Mouse (Mus musculus): ENCODE data around the gene Raly.

The Raly gene

DNA sequence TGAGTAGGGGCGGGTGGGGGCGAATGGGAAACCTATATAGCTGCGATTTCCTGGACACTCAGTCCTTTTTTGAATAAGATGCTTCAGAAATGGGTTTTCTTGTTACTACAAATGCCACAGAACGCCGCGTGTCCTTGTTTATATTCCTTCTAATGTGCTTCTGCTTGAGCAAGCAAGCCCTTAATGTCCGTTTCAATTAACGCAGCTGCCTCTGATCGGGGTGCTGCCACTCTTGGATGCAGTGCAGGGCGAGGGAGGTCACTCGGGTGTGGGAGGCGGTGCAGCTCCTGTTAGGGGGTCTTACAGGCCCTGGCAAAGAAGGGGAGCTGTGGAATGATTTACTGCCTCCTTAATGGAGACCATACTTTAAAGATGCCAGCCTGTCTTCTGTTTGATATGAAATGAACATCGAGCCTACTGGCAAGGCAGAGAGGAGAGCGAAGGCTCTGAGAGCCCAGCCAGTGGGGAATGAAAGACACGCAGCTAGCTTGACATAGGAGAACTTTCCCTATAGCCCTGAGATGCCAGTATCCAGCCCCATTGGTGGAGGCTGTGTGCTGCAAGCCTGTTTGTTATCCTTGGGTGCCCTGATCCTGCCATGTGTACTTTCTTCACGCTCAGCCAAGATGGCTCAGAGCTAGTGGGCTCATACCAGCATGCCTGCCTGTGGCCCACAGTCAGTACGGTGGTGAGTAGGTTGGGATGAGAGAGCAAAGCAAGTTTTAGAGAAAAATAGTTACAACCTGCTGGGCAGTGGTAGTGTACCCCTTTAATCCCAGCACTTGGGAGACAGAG, 7.8 kb upstream of the Raly start:
- DNase-seq (ENCODE audit: low spot score in 2 of 2), result no peak

- no peak for DNase-seq (ENCODE audit: low spot score in 2 of 2)
Measured at GRCm38 (mm10) chr2:154785284-154785683, 5.6 kb upstream of the Raly start.

GRCm38 (mm10) chr2:154786187-154786586, 4.7 kb upstream of the Raly start:
- peak; percentile 73 to 77 for DNase-seq (ENCODE audit: low spot score in 2 of 2)

- DNase-seq (ENCODE audit: low spot score in 2 of 2), result peak in 1 of 2 experiments; percentile 31
Measured at GRCm38 (mm10) chr2:154786776-154787175, 4.1 kb upstream of the Raly start.

- no peak for DNase-seq (ENCODE audit: low spot score in 2 of 2)
Measured at GRCm38 (mm10) chr2:154789381-154789780, 1.5 kb upstream of the Raly start.

- DNase-seq (ENCODE audit: low spot score in 2 of 2), result no peak
Measured at GRCm38 (mm10) chr2:154789977-154790655, 780 bp upstream of the Raly start.

DNA sequence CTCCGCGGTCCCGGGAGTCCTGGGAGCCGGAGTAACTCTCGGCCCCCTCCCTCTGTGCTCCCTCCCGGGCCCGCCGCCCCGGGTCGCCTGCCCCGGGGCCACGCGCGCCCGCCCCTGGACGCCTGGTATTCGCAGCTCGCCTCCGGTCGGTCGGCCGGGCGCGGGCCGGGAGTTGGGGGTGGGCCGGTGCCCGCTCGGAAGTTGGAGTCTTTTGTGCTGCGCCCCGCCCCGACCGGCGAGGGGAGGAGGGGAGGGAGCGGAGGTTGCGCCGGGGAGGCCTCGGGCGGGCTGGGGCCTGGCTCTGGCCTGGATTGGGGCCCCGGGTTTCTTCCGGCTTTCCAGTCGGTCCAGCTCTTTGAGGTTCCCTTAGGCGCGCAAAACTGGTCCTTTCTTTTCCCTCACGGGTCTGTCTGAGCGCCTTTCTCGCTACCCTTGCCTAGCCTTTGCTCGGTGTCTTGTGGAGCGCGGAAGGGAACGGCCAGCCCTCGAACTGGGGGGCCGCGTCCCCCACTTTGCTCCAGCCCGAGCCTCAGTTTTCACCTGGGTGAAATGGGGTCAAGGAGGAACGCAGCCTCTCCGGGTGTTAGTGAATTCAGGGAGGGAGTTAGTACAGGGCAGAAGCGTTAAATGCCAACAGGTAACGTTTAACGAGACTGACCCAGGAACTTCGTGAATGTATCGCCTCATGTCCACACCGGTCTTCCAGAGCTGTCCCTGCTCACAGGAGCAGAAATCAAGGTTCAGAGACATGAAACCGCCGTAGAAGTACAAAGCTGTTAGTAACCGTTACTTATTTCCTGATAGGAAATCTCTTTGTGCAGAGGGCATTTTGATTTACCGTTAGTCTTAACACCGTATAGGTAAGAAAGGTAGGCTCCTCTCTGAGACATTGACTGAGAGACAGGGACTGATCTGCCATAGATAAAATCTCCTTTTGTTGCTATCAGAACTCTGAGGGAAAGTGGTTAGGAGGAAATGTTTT, 1.1 kb downstream of the Raly start:
- DNase-seq (ENCODE audit: low spot score in 2 of 2), result peak; percentile 79 to 90

DNA sequence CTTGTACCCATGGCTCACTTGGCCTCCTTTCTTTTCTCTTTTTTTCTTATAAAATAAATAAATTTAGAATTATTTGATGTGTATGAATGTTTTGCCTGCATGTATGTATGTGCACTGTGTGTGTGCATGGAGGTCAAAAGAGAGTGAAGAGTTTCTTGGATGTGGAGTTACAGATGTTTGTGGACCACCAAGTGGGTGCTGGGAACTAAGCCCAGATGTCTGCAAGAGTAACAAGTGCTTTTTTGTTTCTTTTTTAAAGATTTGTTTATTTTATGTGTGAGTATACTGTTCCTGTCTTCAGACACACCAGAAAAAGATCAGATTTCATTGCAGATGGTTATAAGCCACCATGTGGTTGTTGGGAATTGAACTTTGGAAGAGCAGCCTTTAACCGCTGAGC, 12.5 kb downstream of the Raly start:
- no peak for DNase-seq (ENCODE audit: low spot score in 2 of 2)

DNA sequence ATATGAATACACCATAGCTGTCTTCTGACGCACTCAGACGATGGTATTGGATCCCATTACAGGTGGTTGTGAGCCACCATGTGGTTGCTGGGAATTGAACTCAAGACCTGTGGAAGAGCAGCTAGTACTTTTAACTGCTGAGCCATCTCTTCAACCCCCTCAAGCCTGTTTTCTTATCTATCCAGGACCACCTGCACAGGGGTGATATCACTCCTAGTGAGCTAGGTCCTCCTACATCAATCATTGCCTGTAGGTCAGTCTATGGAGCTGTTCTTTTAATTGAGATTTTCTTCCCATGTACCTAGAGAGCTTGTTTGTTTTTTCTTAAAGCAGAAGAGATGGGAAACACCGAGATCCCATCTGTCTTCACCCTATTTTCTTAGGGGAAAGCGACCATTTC, 12.9 kb downstream of the Raly start:
- DNase-seq (ENCODE audit: low spot score in 2 of 2), result no peak

- DNase-seq (ENCODE audit: low spot score in 2 of 2), result no peak
Measured at GRCm38 (mm10) chr2:154807689-154808088, 16.8 kb downstream of the Raly start.

DNA sequence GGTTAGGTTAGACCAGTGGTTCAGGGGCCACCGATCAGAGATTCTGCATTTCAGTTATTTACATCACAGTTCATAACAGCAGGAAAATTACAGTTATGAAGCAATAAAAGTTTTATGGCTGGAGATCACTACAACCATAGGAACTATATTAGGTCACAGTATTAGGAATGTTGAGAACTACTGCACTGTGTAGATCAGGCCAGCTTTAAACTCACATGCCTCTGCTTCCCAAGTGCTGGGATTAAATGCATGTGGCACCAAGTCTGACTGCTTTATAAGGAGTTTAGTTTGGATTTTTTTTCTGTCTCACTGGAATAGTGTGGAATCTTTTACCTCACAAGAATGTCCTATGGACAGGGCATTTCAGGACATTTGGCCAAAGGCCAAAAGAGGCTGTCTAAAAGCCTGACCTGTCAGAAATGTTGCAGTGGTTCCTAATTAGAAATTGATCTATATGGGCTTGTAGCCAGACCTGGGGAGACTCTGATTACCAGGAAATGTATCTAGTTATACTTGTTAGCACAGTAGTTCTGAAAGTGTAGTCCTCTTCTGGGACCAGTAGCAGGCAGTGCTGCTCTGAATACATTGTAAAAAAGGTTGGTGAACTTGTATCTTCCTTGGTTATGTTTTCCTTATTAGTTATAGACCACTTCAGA, 18.3 kb downstream of the Raly start:
- DNase-seq (ENCODE audit: low spot score in 2 of 2), result no peak

- DNase-seq (ENCODE audit: low spot score in 2 of 2), result no peak
Measured at GRCm38 (mm10) chr2:154810821-154811220, 19.9 kb downstream of the Raly start.

- no peak for DNase-seq (ENCODE audit: low spot score in 2 of 2)
Measured at GRCm38 (mm10) chr2:154813426-154813825, 22.5 kb downstream of the Raly start.

DNA sequence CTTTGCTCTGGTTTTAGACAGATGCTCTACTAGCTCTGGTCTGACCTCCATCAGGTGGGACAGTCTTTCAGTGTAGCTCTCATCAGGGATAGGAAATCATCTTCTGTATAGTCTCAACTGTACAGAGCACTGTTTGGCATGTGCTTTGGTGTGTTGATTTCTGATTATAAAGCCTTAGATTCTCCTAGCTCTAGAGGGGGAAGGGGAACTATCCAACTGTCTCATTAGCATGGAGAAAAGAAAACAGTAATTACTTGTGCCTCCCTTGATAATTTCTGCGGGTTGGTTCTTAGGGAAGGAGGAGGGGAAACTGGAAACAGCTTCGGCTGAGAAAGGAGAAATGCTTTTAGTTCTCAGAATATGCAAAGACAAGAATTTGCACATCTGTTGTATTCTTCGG, 26.2 kb downstream of the Raly start:
- no peak for DNase-seq (ENCODE audit: low spot score in 2 of 2)

- DNase-seq (ENCODE audit: low spot score in 2 of 2), result peak in 1 of 2 experiments; percentile 31
Measured at GRCm38 (mm10) chr2:154817788-154818187, 26.9 kb downstream of the Raly start.

GRCm38 (mm10) chr2:154818599-154818998, 27.7 kb downstream of the Raly start:
- DNase-seq (ENCODE audit: low spot score in 2 of 2), result no peak

DNA sequence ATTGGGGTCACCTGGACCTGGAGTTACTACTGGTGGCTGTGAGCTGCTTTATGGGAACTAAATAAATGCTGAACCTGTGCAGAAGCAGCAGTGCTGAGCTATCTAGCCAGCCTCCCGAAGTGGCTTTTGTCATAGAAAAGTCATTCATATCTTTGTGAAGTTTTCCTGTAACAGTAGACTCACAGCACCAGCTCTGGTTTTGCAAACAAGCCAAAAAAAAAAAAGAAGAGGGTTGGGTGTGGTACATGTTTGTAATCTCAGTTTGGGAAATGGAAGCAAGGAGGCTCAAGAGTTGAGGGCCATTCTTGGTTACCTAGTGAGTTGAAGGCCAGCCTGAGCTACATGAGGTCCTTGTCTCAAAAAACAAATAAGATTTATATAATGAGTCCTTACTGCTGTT, 29.4 kb downstream of the Raly start:
- DNase-seq (ENCODE audit: low spot score in 2 of 2), result no peak

DNA sequence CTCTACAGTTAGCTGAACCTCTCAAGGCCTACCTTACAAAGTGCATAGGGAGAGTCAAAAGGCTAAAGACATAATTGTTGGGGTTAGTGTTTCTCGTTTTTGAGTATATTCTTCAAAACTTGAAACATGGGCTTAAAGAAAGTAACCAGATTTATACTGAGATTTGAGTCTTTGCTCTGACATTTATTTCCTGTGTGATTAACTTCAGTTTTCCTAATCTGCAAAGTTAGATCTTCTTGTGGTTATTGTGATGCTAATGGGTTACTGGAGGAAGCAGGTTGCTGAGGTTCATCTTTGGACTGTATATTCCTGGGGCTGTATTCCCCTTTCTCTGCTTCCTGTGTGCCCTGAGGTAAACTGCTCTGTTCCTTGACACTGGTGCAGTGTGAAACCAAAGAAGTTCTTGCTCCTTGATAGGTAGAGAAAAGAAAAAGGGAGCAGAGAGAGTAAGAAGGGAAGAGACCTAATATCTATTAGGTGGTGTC, 35.2 kb downstream of the Raly start:
- DNase-seq (ENCODE audit: low spot score in 2 of 2), result no peak

DNA sequence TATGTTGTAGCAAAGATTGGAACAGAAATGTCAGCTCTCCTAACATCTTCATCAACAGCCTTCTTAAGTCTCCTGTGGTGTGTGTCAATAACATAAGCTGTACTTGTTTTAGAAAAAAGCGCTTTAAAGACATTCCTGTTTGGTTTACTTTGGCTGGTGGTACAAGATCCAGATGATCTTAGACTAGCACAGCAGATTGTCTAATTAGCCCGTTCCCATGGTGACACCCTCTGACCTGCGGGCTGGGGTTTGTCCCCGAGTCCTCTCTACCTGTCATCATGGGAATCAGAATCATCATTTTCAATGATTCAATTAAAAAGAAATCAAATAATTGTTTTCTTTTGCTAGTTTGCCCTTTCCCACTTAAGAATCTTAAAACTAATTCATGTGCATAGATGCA, 36.6 kb downstream of the Raly start:
- no peak for DNase-seq (ENCODE audit: low spot score in 2 of 2)

DNA sequence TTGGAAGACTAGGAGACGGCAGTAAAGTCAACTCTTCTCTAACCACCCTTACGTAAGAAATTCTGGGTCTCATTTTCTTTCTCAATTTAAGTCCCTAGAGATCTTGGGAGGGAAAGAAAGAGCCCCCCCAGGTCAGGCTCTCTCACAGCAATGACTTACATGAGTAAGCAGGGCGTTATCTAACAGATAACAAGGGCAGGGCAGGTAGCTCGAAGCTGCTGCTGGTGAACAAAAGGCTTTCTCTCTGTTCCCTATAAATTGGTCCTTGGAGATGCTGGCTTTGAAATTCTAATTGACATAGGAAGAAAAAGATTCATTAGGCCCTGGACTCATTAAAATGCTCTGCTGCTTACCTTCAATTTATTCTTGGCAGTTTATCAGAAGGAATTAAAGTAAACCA, 41.6 kb downstream of the Raly start:
- no peak for DNase-seq (ENCODE audit: low spot score in 2 of 2)

DNA sequence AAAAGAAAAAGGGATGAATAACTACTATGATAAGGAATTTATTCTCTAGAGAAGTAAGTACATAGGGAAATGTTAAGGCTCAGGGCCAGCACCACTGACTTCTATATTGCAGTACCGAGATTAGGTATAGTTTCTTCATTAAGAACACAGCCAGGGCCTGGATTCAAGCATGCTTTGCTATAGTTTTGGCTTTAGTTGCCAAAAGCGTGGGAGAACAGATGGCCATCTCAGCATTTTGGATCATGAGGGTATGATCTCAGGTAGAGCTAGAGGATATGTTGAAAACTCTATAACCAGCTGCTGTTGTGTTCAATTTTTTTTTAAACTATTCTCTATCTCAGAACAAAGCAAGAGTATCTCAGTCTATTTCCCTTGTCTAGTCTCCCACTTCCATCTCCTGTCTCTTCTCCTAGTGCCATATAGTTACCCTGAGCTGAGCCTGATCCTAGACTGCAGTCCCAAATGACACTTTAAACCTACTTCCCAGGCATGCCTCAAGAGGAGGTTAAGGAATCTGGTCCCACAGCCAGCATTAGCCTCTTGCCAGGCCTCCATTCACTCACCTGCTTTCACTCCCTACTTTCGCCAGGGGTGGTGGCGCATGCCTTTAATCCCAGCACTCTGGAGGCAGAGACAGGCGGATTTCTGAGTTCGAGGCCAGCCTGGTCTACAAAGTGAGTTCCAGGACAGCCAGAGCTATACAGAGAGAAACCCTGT, 43.4 kb downstream of the Raly start:
- DNase-seq (ENCODE audit: low spot score in 2 of 2), result no peak

Data from spleen, postnatal 4 days (tissue).